Mouse (Mus musculus): Measurements from ENCODE around the gene Gm5136. TPM values are rescaled to one million over a fixed set of nuclear protein-coding genes. Genes with fewer than 3 reads are reported as not detected.
A peak's percentile ranks its signal among the peaks of the same experiment; 100 is the strongest.

Gene Gm5136
- polyA plus RNA-seq, 1 experiment from 2014 or later, result not detected

DNA sequence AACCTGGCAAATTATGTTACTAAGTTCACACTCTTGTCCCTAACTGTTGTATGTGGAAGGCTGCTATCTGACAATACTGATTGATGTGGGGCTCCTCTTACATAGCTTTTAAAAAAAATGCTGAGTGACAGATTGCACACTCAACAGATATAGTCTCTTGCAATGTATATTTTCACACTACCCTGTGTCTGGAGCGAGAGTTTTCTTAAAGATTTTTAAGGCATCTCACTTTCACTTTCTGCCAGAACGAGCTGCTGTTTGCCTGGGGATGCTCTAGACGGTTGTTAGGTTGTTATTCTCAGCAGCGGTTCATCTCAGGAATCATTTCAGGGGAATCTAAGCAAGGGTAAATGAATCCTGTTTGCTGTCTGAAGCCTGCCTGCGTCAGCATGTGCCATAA lies 2.9 kb downstream of the Gm5136 start:
- 62% methylated on average over 5 of the region's 5 CpGs for WGBS

DNA sequence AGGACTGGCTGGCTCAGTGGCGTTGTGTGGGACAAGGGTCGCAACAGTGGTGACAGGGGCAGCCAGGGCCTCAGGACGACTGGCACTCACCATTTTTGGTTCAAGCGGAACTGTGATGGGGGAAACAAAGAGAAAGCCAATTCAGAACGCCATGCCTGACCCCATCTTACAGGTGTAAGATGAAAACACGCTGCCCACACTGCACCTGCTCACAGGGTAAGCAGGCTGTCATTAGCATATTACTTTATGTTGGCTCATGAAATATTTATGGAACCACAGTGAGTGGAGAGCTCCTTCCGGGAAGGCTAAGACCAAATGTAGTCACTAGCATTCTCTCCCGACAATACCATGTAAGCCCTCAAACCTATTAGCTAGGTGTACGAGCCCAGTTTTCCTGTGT lies 9.0 kb downstream of the Gm5136 start:
- no peak overlapping the region for H3K27ac ChIP-seq (ENCODE audit: low read depth, low read length)
- no peak overlapping the region for H3K4me2 ChIP-seq (ENCODE audit: low read length)

More for the DNA sequence above, 2.9 kb downstream of the Gm5136 start:
- peaks cover 8% of the 10 kb centered on the region; the same call in 1 of the 2 replicates for H3K4me1 ChIP-seq (ENCODE audit: control insufficient read depth, insufficient read depth, low read length)
- H3K36me3 ChIP-seq (ENCODE audit: control insufficient read depth, insufficient read depth, low read length), result no peaks in the 10 kb centered on the region
- no peak overlapping the region for H3K27ac ChIP-seq (ENCODE audit: low read depth, low read length)
- no peak overlapping the region for H3K4me2 ChIP-seq (ENCODE audit: low read length)
- no peaks in the 10 kb centered on the region for H3K9me3 ChIP-seq (replicated peaks; ENCODE audit: control insufficient read depth, low read length)
- no peak for DNase-seq (ENCODE audit: low spot score)
- no peaks in the 10 kb centered on the region for H3K27me3 ChIP-seq (replicated peaks; ENCODE audit: control insufficient read depth, insufficient read depth, low read length)
- H3K9ac ChIP-seq (ENCODE audit: low read length), result no peak overlapping the region
- H3K4me3 ChIP-seq (ENCODE audit: low read depth, low read length), result no peak overlapping the region
- no peak for ATAC-seq

GRCm38 (mm10) chr10:108686696-108687095 lies 13.3 kb downstream of the Gm5136 start:
- 89% methylated on average over 4 of the region's 4 CpGs for WGBS
- no peaks in the 10 kb centered on the region for H3K4me1 ChIP-seq (ENCODE audit: control insufficient read depth, insufficient read depth, low read length)
- DNase-seq (ENCODE audit: low spot score) (no peak), ATAC-seq (no peak)
- H3K9ac ChIP-seq (ENCODE audit: low read length), result no peak overlapping the region
- H3K27me3 ChIP-seq (replicated peaks; ENCODE audit: control insufficient read depth, insufficient read depth, low read length), result no peaks in the 10 kb centered on the region
- no peak overlapping the region for H3K4me2 ChIP-seq (ENCODE audit: low read length)
- H3K36me3 ChIP-seq (ENCODE audit: control insufficient read depth, insufficient read depth, low read length), result no peaks in the 10 kb centered on the region
- no peaks in the 10 kb centered on the region for H3K9me3 ChIP-seq (replicated peaks; ENCODE audit: control insufficient read depth, low read length)
- no peak overlapping the region for H3K4me3 ChIP-seq (ENCODE audit: low read depth, low read length)
- no peak overlapping the region for H3K27ac ChIP-seq (ENCODE audit: low read depth, low read length)

More for the DNA sequence above, 9.0 kb downstream of the Gm5136 start:
- 67% methylated on average over 9 of the region's 9 CpGs for WGBS
- Histone ChIP-seq H3K36me3 (ENCODE audit: control insufficient read depth, insufficient read depth, low read length) (no peaks in the 10 kb centered on the region), H3K27me3 (replicated peaks; ENCODE audit: control insufficient read depth, insufficient read depth, low read length) (no peaks in the 10 kb centered on the region), H3K9me3 (replicated peaks; ENCODE audit: control insufficient read depth, low read length) (no peaks in the 10 kb centered on the region), H3K4me3 (ENCODE audit: low read depth, low read length) (no peak overlapping the region), H3K4me1 (ENCODE audit: control insufficient read depth, insufficient read depth, low read length) (no peaks in the 10 kb centered on the region), H3K9ac (ENCODE audit: low read length) (no peak overlapping the region)
- DNase-seq (ENCODE audit: low spot score) (no peak), ATAC-seq (peak; percentile 57; the same call in 1 of the 2 replicates)

GRCm38 (mm10) chr10:108679675-108680390 lies 20.1 kb downstream of the Gm5136 start:
- Histone ChIP-seq H3K4me3 (ENCODE audit: low read depth, low read length) (no peak overlapping the region), H3K9ac (ENCODE audit: low read length) (no peak overlapping the region), H3K27me3 (replicated peaks; ENCODE audit: control insufficient read depth, insufficient read depth, low read length) (no peaks in the 10 kb centered on the region), H3K36me3 (ENCODE audit: control insufficient read depth, insufficient read depth, low read length) (no peaks in the 10 kb centered on the region), H3K4me1 (ENCODE audit: control insufficient read depth, insufficient read depth, low read length) (peaks cover 13% of the 10 kb centered on the region; the same call in 1 of the 2 replicates), H3K27ac (ENCODE audit: low read depth, low read length) (peak overlapping the region; percentile 49; the same call in 1 of the 2 replicates), H3K9me3 (replicated peaks; ENCODE audit: control insufficient read depth, low read length) (no peaks in the 10 kb centered on the region), H3K4me2 (ENCODE audit: low read length) (no peak overlapping the region)
- WGBS, result 41% methylated on average over 14 of the region's 14 CpGs
- DNase-seq (ENCODE audit: low spot score), result peak; percentile 78
- ATAC-seq, result peak; percentile 63

- ATAC-seq, result no peak
- H3K4me3 ChIP-seq (ENCODE audit: low read depth, low read length), result no peak overlapping the region
- no peak overlapping the region for H3K9ac ChIP-seq (ENCODE audit: low read length)
- H3K36me3 ChIP-seq (ENCODE audit: control insufficient read depth, insufficient read depth, low read length), result no peaks in the 10 kb centered on the region
- H3K4me1 ChIP-seq (ENCODE audit: control insufficient read depth, insufficient read depth, low read length), result peaks cover 13% of the 10 kb centered on the region; the same call in 1 of the 2 replicates
- H3K27ac ChIP-seq (ENCODE audit: low read depth, low read length), result no peak overlapping the region
- 75% methylated on average over 8 of the region's 8 CpGs for WGBS
- no peak for DNase-seq (ENCODE audit: low spot score)
- H3K27me3 ChIP-seq (replicated peaks; ENCODE audit: control insufficient read depth, insufficient read depth, low read length), result no peaks in the 10 kb centered on the region
- no peak overlapping the region for H3K4me2 ChIP-seq (ENCODE audit: low read length)
- H3K9me3 ChIP-seq (replicated peaks; ENCODE audit: control insufficient read depth, low read length), result no peaks in the 10 kb centered on the region
These were observed 22.9 kb downstream of the Gm5136 start for GRCm38 (mm10) chr10:108677053-108677452.

DNA sequence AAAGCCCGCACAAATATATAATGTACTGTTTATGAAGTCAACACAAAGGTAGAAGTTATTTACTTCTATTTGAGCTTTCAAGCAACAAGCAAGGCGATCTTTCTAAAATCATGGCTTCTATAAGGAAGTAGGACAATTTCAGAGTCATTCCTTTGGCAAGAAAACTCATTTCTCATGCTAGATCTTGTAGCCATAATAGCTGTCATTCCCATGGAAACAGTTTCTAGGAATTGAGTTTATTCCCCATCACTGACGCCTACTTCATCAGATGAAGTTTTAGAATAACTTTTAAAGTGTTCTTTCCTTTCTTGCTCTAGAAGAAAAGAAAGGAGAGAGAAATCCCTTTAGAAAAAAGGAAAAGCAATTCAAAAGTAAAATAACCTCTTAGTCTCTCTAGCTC lies 31.0 kb downstream of the Gm5136 start:
- no peak for DNase-seq (ENCODE audit: low spot score)
- no peaks in the 10 kb centered on the region for H3K4me1 ChIP-seq (ENCODE audit: control insufficient read depth, insufficient read depth, low read length)
- no peak for ATAC-seq
- no peak overlapping the region for H3K4me3 ChIP-seq (ENCODE audit: low read depth, low read length)
- no peak overlapping the region for H3K4me2 ChIP-seq (ENCODE audit: low read length)
- H3K36me3 ChIP-seq (ENCODE audit: control insufficient read depth, insufficient read depth, low read length), result no peaks in the 10 kb centered on the region
- H3K9me3 ChIP-seq (replicated peaks; ENCODE audit: control insufficient read depth, low read length), result no peaks in the 10 kb centered on the region
- no peaks in the 10 kb centered on the region for H3K27me3 ChIP-seq (replicated peaks; ENCODE audit: control insufficient read depth, insufficient read depth, low read length)
- 91% methylated on average over 3 of the region's 3 CpGs for WGBS
- no peak overlapping the region for H3K9ac ChIP-seq (ENCODE audit: low read length)
- H3K27ac ChIP-seq (ENCODE audit: low read depth, low read length), result no peak overlapping the region

DNA sequence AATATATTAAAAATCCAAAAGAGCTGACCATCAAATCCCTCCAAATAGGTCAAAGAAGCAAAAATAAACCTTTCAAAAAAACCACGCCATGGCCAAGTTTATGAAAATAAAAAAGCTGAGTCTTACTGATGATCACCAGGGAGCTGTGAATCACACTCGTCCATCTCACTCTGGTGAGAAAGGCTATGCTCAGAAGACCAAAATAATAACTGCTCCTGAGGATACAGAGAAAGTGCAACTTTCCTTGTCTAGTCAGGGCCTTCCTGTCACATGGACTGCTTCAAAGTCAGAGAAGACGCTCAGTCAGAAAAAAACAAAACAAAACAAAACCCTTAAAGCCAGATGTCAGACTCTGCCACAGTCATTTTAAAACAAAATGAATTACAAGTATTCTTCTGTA lies 39.7 kb downstream of the Gm5136 start:
- H3K36me3 ChIP-seq (ENCODE audit: control insufficient read depth, insufficient read depth, low read length), result no peaks in the 10 kb centered on the region
- ATAC-seq, result no peak
- no peak overlapping the region for H3K27ac ChIP-seq (ENCODE audit: low read depth, low read length)
- H3K4me3 ChIP-seq (ENCODE audit: low read depth, low read length), result no peak overlapping the region
- H3K4me1 ChIP-seq (ENCODE audit: control insufficient read depth, insufficient read depth, low read length), result no peaks in the 10 kb centered on the region
- no peak for DNase-seq (ENCODE audit: low spot score)
- no peak overlapping the region for H3K9ac ChIP-seq (ENCODE audit: low read length)
- WGBS, result 82% methylated on average over 3 of the region's 3 CpGs
- no peaks in the 10 kb centered on the region for H3K27me3 ChIP-seq (replicated peaks; ENCODE audit: control insufficient read depth, insufficient read depth, low read length)
- no peaks in the 10 kb centered on the region for H3K9me3 ChIP-seq (replicated peaks; ENCODE audit: control insufficient read depth, low read length)
- H3K4me2 ChIP-seq (ENCODE audit: low read length), result no peak overlapping the region

DNA sequence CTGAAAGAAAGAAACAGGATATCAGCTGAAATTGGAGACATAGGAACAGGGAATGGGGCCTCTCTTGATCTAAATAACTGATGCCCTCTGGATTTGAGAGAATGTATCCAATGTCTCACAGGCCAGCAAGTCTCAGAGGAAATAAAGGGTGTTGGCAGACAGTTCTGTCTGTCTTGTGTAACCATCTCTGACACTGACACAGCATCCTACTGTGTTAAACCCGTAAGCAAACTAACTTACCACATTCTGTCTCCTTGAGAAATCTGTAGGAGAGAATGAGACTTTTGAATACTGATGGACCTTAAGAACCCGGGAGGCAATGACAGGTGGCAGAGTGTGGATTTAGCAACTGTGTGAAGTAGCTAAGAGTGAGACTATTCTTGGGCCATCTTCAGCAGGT lies 41.7 kb downstream of the Gm5136 start:
- ATAC-seq (no peak), DNase-seq (ENCODE audit: low spot score) (no peak)
- Histone ChIP-seq H3K9ac (ENCODE audit: low read length) (no peak overlapping the region), H3K4me2 (ENCODE audit: low read length) (no peak overlapping the region), H3K27ac (ENCODE audit: low read depth, low read length) (no peak overlapping the region), H3K9me3 (replicated peaks; ENCODE audit: control insufficient read depth, low read length) (no peaks in the 10 kb centered on the region), H3K4me1 (ENCODE audit: control insufficient read depth, insufficient read depth, low read length) (no peaks in the 10 kb centered on the region), H3K27me3 (replicated peaks; ENCODE audit: control insufficient read depth, insufficient read depth, low read length) (no peaks in the 10 kb centered on the region), H3K4me3 (ENCODE audit: low read depth, low read length) (no peak overlapping the region), H3K36me3 (ENCODE audit: control insufficient read depth, insufficient read depth, low read length) (no peaks in the 10 kb centered on the region)
- WGBS, result 77% methylated on average over 2 of the region's 2 CpGs

DNA sequence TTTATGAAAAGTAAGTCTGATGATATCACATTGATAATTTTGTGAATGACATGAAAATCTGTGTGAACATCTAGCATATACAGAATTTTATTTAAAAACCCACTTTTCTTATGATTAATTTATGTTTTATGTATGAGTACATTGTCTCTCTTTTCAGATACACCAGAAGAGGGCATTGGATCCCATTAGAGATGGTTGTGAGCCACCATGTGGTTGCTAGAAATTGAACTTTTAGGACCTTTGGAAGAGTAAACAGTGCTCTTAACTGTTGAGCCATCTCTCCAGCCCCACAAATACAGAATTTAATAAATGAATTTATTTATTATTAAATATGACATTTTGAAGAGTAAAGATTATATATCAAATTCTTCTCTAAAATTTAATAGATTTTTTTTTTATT lies 42.3 kb downstream of the Gm5136 start:
- no peak for DNase-seq (ENCODE audit: low spot score)
- ATAC-seq, result no peak
- Histone ChIP-seq H3K4me3 (ENCODE audit: low read depth, low read length) (no peak overlapping the region), H3K9ac (ENCODE audit: low read length) (no peak overlapping the region), H3K9me3 (replicated peaks; ENCODE audit: control insufficient read depth, low read length) (no peaks in the 10 kb centered on the region), H3K4me1 (ENCODE audit: control insufficient read depth, insufficient read depth, low read length) (no peaks in the 10 kb centered on the region), H3K36me3 (ENCODE audit: control insufficient read depth, insufficient read depth, low read length) (no peaks in the 10 kb centered on the region), H3K4me2 (ENCODE audit: low read length) (no peak overlapping the region), H3K27me3 (replicated peaks; ENCODE audit: control insufficient read depth, insufficient read depth, low read length) (no peaks in the 10 kb centered on the region), H3K27ac (ENCODE audit: low read depth, low read length) (no peak overlapping the region)
